Mouse (Mus musculus): ENCODE measurements at regions not wholly inside any gene's neighbourhood (a gene's known extent, or its start where the extent isn't known, plus 50 kb on each side); places are given as distances from the start of the nearest gene placed in this dataset.

DNA sequence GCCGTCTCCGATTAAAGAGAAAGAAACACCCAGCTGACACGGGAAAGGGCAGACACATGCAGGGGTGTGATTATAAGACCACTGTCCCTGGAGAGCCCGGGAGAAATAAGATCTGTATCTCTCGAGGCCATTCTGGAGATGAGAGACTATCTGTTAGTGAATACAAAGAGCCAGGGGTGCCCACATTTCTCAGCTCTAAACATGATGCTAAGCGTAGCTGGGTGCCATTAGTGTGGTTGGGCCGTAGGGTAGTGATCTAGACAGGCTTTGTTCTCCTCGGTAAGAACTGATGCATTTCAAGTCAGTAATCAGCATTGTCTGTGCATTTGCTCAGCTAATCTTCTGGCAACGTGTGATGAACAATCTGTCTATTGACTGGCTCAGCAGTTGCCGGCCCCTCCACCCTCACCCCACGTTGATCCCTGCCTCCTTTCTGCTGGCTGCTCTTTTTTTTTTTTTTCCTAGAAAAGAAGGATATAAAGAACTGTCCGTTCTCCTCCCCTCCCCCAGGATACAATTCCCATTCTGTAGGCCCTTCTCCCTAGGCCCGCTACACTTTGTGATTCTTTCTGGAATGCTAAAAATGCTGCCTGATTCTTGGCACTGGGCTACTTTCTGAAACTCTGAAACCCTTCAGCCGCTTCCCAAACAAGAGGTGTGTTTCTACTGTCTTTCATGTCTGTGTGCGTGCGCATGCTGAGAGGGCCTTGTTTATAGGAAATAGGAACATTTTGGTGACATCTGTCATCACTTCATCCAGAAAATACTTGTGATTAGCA, 492.8 kb upstream of the Cited2 start:
- no peak overlapping the region for H3K9ac ChIP-seq
- H3K9me3 ChIP-seq (ENCODE audit: low read length): no peaks in the 10 kb centered on the region
- no peak for TF ChIP-seq CTCF (IDR thresholded peaks at IDR 0.05; ENCODE audit: low read depth)
- 0 out of 2 replicates have a peak overlapping the region, but pooled peaks have one; percentile 17 for H3K27ac ChIP-seq (ENCODE audit: low read depth, low read length)
- no peaks in the 10 kb centered on the region for H3K27me3 ChIP-seq (ENCODE audit: insufficient read depth, low read length)
- DNase-seq (peak; percentile 42), ATAC-seq (peak; percentile 60)
- 7% methylated on average over 16 of the region's 16 CpGs for WGBS
- no peak overlapping the region for H3K4me3 ChIP-seq (ENCODE audit: low read depth, low read length)
- H3K4me2 ChIP-seq (ENCODE audit: low read depth): peak overlapping the region; percentile 24
- H3K36me3 ChIP-seq (ENCODE audit: insufficient read depth): no peaks in the 10 kb centered on the region
- peaks cover 7% of the 10 kb centered on the region; the same call in 1 of the 2 replicates for H3K4me1 ChIP-seq (ENCODE audit: insufficient read depth)

DNA sequence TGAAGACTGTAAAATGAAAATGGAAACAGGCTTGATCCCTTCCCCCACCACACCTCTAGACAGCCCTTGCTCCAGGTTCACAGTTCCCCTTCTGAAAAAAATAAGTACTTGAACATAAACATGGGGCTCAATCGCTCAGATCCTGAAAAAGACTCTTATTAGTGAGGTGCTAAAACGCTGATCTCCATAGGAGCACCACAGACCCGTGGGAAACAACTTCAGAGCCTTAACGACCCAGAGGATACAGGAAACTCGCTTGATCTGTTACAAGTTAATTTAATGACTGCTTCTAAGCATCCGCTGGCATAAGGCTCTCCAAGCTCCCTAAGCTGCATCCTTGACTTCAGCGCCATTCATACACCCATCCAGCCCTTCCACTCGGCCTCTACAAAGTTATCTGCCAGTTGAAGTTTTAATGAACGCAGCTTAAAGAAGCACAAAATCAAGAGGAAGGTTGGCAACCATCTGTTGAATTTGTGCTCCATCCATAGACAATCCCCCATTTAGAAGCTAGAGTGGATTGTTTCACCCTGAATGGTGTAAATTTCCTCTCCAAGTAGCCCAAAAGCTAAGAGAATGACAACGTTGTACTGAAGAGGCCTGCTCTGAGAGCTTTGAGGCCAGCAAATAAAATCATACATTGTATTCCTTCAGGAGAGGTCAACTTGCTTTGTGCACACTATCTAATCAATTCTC, 486.9 kb upstream of the Cited2 start:
- H3K9ac ChIP-seq: no peak overlapping the region
- H3K4me3 ChIP-seq (ENCODE audit: low read depth, low read length): no peak overlapping the region
- H3K27me3 ChIP-seq (ENCODE audit: insufficient read depth, low read length): no peaks in the 10 kb centered on the region
- H3K27ac ChIP-seq (ENCODE audit: low read depth, low read length): no peak overlapping the region
- ATAC-seq (no peak), DNase-seq (no peak)
- H3K9me3 ChIP-seq (ENCODE audit: low read length): no peaks in the 10 kb centered on the region
- no peak overlapping the region for H3K4me2 ChIP-seq (ENCODE audit: low read depth)
- no peak for TF ChIP-seq CTCF (IDR thresholded peaks at IDR 0.05; ENCODE audit: low read depth)
- 19% methylated on average over 10 of the region's 10 CpGs for WGBS
- H3K36me3 ChIP-seq (ENCODE audit: insufficient read depth): no peaks in the 10 kb centered on the region
- H3K4me1 ChIP-seq (ENCODE audit: insufficient read depth): no peaks in the 10 kb centered on the region

DNA sequence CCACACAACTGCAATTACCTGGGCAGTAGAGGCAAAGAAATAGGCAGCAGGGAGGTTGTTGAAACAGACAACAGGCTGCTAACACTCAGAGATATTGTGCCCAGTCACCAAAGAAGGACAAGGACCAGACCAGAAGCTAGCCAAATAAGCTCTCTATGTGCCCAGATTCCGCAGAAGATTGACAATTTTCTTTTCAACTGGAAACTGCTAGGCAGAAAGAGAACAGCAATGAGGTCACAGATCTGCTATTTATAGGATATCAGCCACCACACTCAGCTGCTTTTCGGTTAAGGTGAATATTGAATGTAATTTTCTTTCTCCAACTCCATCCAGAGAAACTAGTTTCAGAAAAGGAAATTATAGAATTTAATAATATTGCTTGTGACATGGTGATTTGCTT, 486.3 kb upstream of the Cited2 start:
- no peaks in the 10 kb centered on the region for H3K9me3 ChIP-seq (ENCODE audit: low read length)
- TF ChIP-seq CTCF (IDR thresholded peaks at IDR 0.05; ENCODE audit: low read depth): no peak
- no peaks in the 10 kb centered on the region for H3K27me3 ChIP-seq (ENCODE audit: insufficient read depth, low read length)
- H3K27ac ChIP-seq (ENCODE audit: low read depth, low read length): no peak overlapping the region
- no peaks in the 10 kb centered on the region for H3K4me1 ChIP-seq (ENCODE audit: insufficient read depth)
- H3K36me3 ChIP-seq (ENCODE audit: insufficient read depth): no peaks in the 10 kb centered on the region
- ATAC-seq (no peak), DNase-seq (no peak)
- 21% methylated on average over 2 of the region's 2 CpGs for WGBS
- no peak overlapping the region for H3K9ac ChIP-seq
- H3K4me3 ChIP-seq (ENCODE audit: low read depth, low read length): no peak overlapping the region
- no peak overlapping the region for H3K4me2 ChIP-seq (ENCODE audit: low read depth)

DNA sequence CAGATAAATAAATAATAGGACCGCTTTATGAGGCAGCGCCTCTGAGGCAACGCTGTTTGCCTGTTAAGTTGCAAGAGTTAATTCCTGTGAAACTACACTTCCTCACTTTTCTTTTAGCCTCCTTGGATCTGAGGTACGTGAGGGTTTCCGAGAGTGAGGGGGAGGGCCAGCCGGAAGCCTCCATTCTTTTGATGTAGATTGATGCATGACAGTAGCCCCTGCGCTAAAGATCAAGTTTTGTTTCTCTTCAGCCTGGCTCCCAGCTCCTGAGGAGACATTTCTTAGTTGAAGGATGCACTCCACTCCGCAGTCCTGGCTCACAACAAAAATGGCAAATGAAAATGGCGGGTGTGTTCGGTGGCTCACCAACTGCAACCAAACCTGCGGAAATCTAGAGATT, 485.6 kb upstream of the Cited2 start:
- 51% methylated on average over 11 of the region's 11 CpGs for WGBS
- Histone ChIP-seq H3K9ac (no peak overlapping the region), H3K4me2 (ENCODE audit: low read depth) (no peak overlapping the region), H3K27me3 (ENCODE audit: insufficient read depth, low read length) (no peaks in the 10 kb centered on the region), H3K9me3 (ENCODE audit: low read length) (no peaks in the 10 kb centered on the region), H3K27ac (ENCODE audit: low read depth, low read length) (no peak overlapping the region), H3K4me3 (ENCODE audit: low read depth, low read length) (no peak overlapping the region), H3K4me1 (ENCODE audit: insufficient read depth) (no peaks in the 10 kb centered on the region), H3K36me3 (ENCODE audit: insufficient read depth) (no peaks in the 10 kb centered on the region)
- no peak for ATAC-seq
- no peak for TF ChIP-seq CTCF (IDR thresholded peaks at IDR 0.05; ENCODE audit: low read depth)
- DNase-seq: no peak

DNA sequence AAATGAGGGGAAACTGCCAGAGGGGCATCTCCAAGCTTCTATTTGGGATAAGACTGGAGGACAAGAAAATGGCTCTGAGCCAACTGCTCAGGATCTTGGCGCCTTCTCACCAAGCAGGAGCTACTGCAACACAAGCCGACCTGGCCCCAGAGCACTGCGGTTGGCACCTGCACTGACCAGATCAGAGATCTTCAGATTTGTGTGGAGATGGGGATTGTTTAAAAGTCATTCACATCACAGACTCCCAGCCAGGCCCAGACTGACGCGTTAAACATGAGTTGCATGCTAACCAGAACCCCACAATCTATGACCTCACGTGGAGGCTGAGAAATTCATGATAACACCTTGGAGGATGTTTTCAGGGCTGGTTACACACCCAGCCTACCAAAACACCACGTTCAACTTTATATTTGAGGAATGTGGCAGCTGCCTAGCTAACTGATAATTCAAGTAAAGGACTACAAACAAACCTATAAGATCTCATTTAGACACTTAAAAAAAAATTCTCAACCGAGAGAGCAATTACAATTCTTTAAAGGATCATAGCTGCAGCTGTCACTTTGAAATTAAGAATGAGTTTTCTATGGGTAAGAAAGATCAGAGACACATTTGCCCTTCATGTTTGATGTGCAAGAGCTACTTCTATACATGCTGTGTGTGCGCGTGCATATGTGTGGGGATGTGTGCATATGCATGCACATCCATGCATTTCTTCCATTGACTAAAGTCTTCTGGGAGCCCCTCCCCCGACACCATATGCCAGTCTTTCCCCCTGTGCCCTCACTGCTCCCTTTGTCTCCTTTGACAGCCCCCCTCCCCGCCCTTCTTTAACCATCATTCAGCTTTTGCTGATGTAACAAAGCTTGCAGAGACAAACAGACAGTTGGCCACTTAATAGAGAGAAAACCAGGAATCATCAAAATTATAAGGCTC, 484.8 kb upstream of the Cited2 start:
- 53% methylated on average over 12 of the region's 12 CpGs for WGBS
- H3K27me3 ChIP-seq (ENCODE audit: insufficient read depth, low read length): no peaks in the 10 kb centered on the region
- TF ChIP-seq CTCF (IDR thresholded peaks at IDR 0.05; ENCODE audit: low read depth): no peak
- ATAC-seq (no peak), DNase-seq (no peak)
- no peaks in the 10 kb centered on the region for H3K4me1 ChIP-seq (ENCODE audit: insufficient read depth)
- H3K4me2 ChIP-seq (ENCODE audit: low read depth): no peak overlapping the region
- H3K4me3 ChIP-seq (ENCODE audit: low read depth, low read length): no peak overlapping the region
- no peak overlapping the region for H3K9ac ChIP-seq
- H3K27ac ChIP-seq (ENCODE audit: low read depth, low read length): no peak overlapping the region
- H3K36me3 ChIP-seq (ENCODE audit: insufficient read depth): no peaks in the 10 kb centered on the region
- H3K9me3 ChIP-seq (ENCODE audit: low read length): no peaks in the 10 kb centered on the region

DNA sequence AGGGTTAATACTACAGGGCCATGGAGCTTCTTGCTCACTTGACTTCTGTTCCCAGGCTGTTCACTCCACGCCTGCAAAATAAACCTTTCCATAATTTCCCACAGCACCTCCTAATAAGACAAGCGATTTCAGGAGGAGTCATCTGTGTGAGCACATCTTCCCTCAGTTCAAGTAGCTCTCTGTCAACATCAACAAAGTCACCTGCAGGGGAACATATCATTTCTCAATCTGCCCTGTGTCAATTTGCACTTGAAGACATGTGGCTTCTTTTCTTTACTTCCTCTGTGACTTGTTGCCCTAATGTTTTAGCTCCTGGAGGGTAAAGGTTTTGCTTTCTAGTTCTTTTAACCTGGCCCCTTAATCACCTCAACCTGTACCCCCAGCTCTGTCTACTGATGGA, 474.7 kb upstream of the Cited2 start:
- DNase-seq: no peak
- WGBS: 76% methylated on average over 2 of the region's 2 CpGs
- ATAC-seq: no peak

More for the DNA sequence above, 474.7 kb upstream of the Cited2 start:
- Histone ChIP-seq H3K4me3 (ENCODE audit: low read depth, low read length) (no peak overlapping the region), H3K9me3 (ENCODE audit: low read length) (no peaks in the 10 kb centered on the region), H3K9ac (no peak overlapping the region), H3K27me3 (ENCODE audit: insufficient read depth, low read length) (no peaks in the 10 kb centered on the region), H3K4me2 (ENCODE audit: low read depth) (no peak overlapping the region), H3K4me1 (ENCODE audit: insufficient read depth) (no peaks in the 10 kb centered on the region), H3K27ac (ENCODE audit: low read depth, low read length) (no peak overlapping the region), H3K36me3 (ENCODE audit: insufficient read depth) (no peaks in the 10 kb centered on the region)
- no peak for TF ChIP-seq CTCF (IDR thresholded peaks at IDR 0.05; ENCODE audit: low read depth)

Data from forebrain, postnatal 0 days (tissue).